Mouse (Mus musculus) heart, embryonic 15.5 days (tissue): ENCODE measurements at regions not wholly inside any gene's neighbourhood (a gene's known extent, or its start where the extent isn't known, plus 50 kb on each side); places are given as distances from the start of the nearest gene placed in this dataset.

Source experiments
- ATAC-seq: fragments of 200-750 bp; cut with Nextera tagmentation; replicated peaks from 2 replicates; pipeline ENCODE4 v1.8.0; 2017; ENCODE audit warnings: low read depth, moderate TSS enrichment; ENCODE audit not compliant: insufficient number of reproducible peaks, insufficient read depth, low FRiP score
- H3K27ac ChIP-seq: fragments of 300-500 bp; sonication (generic); 2 replicates; pipeline ENCODE4 v1.5.1; 2015; ENCODE audit warnings: mild to moderate bottlenecking, inconsistent platforms
- H3K27me3 ChIP-seq: fragments of 300-500 bp; sonication (generic); 2 replicates; pipeline ENCODE4 v1.6.1; 2015; ENCODE audit warnings: inconsistent platforms
- H3K36me3 ChIP-seq: fragments of 300-500 bp; sonication (generic); 2 replicates; pipeline ENCODE4 v1.6.1; 2015; ENCODE audit warnings: mild to moderate bottlenecking, inconsistent platforms
- H3K4me1 ChIP-seq: fragments of 300-500 bp; sonication (generic); replicated peaks from 2 replicates; pipeline ENCODE4 v1.6.1; 2015; ENCODE audit warnings: inconsistent platforms
- H3K4me2 ChIP-seq: fragments of 300-500 bp; sonication (generic); 2 replicates; pipeline ENCODE4 v1.6.1; 2015; ENCODE audit warnings: inconsistent platforms, mild to moderate bottlenecking, moderate library complexity
- H3K4me3 ChIP-seq: fragments of 300-500 bp; sonication (generic); 2 replicates; pipeline ENCODE4 v1.5.1; 2015; ENCODE audit warnings: mild to moderate bottlenecking, inconsistent platforms
- H3K9ac ChIP-seq: fragments of 300-500 bp; sonication (generic); 2 replicates; pipeline ENCODE4 v1.6.1; 2015; ENCODE audit warnings: mild to moderate bottlenecking, inconsistent platforms
- H3K9me3 ChIP-seq: fragments of 300-500 bp; sonication (generic); replicated peaks from 2 replicates; pipeline ENCODE4 v1.6.1; 2016; ENCODE audit warnings: inconsistent platforms
- WGBS: fragments of 180-500 bp; shearing (Covaris S2); methylation state at CpG from one replicate; pipeline ENCODE4 v1.1.7; 2015; ENCODE audit warnings: mixed read lengths; 5-methylcytosine and 5-hydroxymethylcytosine counted together

DNA sequence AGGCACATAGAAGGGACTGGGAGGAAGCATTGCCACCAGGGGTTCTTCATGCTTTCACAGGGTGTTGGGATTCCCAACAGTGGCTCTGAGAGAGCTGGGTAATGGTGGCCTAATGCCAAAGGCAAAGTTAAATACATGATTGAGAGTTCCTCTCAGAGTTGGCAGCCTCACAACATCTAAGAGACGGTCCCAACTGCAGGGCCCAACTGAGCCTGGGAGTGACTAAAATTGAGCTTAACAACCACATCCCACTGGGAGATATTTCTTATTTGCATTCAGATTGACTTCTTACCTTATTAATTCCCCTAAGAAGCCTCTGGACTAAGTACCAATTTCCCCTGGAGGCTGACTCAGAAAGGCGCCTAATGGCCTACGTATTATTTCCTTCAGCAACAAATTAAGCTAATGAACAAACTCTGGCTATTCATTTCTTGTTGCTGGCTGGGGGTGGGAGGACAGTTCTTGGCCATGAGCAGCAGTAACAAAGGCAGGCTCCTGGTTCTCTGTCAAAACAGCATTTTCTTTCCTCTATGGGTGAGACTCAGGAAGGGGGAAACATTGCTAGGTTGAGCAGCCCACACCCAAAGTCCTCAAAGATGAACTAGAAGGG, 77.0 kb upstream of the Adra1d start:
- no peaks in the 10 kb centered on the region for H3K4me1 ChIP-seq
- WGBS: 72% methylated on average over 3 of the region's 3 CpGs
- H3K9me3 ChIP-seq: no peaks in the 10 kb centered on the region
- H3K27me3 ChIP-seq: no peaks in the 10 kb centered on the region
- no peak overlapping the region for H3K4me3 ChIP-seq
- H3K4me2 ChIP-seq: no peak overlapping the region
- no peak for ATAC-seq
- H3K9ac ChIP-seq: no peak overlapping the region
- H3K27ac ChIP-seq: no peak overlapping the region
- H3K36me3 ChIP-seq: no peaks in the 10 kb centered on the region

DNA sequence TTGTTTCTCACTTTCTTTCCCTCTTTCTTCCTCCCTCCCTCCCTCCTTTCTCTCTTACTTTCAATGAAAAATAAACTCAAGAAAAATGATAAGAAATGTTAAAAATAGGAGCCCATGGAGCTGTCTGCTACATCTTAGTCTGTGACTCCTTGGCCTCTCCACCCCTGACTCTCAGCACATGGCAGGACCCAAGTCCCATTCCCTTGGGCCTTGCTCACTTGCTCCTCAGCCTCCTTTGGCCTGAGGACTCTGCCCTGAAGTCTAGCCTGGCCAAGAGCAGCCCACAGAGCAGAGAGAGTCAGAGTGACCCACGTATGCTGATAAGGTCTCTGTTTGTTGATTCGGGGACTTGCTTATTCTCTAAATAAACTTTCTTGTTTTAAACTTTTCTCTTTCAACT, 73.7 kb upstream of the Adra1d start:
- WGBS: 48% methylated on average over 2 of the region's 2 CpGs
- H3K36me3 ChIP-seq: no peaks in the 10 kb centered on the region

DNA sequence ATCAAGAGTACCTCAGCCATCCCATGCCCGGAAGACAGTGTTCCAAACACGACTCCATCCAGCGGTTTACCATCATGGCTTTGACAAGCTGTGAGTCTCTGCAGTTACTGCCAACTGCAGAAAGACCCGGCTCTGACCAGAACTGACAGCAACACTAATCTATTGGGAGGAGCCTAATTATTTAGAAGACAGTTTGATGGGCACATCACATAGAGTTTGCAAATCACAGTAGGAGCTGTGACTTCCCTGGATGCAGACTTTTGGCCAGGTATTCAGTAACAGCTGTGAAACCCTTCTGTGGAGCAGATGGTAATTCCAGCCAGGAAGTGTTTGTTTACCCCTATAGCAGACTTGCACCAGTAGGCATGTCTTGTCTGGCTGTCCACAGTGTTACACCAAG, 55.8 kb upstream of the Adra1d start:
- 50% methylated on average over 4 of the region's 4 CpGs for WGBS
- Histone ChIP-seq H3K27me3 (no peaks in the 10 kb centered on the region), H3K36me3 (no peaks in the 10 kb centered on the region), H3K9me3 (no peaks in the 10 kb centered on the region), H3K4me3 (no peak overlapping the region), H3K4me2 (no peak overlapping the region), H3K4me1 (no peaks in the 10 kb centered on the region), H3K27ac (no peak overlapping the region), H3K9ac (no peak overlapping the region)
- no peak for ATAC-seq

More for the DNA sequence above, 73.7 kb upstream of the Adra1d start:
- H3K4me3 ChIP-seq: no peak overlapping the region
- no peaks in the 10 kb centered on the region for H3K4me1 ChIP-seq
- H3K27me3 ChIP-seq: no peaks in the 10 kb centered on the region
- no peak overlapping the region for H3K4me2 ChIP-seq
- H3K9me3 ChIP-seq: no peaks in the 10 kb centered on the region
- no peak for ATAC-seq
- H3K27ac ChIP-seq: no peak overlapping the region
- H3K9ac ChIP-seq: no peak overlapping the region

GRCm38 (mm10) chr2:131612486-131612885, 50.4 kb upstream of the Adra1d start:
- no peak overlapping the region for H3K4me2 ChIP-seq
- H3K27ac ChIP-seq: no peak overlapping the region
- H3K36me3 ChIP-seq: no peaks in the 10 kb centered on the region
- H3K4me3 ChIP-seq: no peak overlapping the region
- H3K9ac ChIP-seq: no peak overlapping the region
- H3K9me3 ChIP-seq: no peaks in the 10 kb centered on the region
- no peaks in the 10 kb centered on the region for H3K4me1 ChIP-seq
- no peak for ATAC-seq
- 46% methylated on average over 5 of the region's 5 CpGs for WGBS
- no peaks in the 10 kb centered on the region for H3K27me3 ChIP-seq
